Mouse (Mus musculus) myocyte (in vitro differentiated cells): ENCODE data around the gene Npepps.
"Not testable (repeated sequence)": the region's sequence is repeated elsewhere in the genome, so short reads cannot be mapped to it uniquely, and the experiment has no call there.

Source experiments
- REST ChIP-seq: IDR thresholded peaks from one replicate; pipeline ENCODE4 v1.6.1; 2011; ENCODE audit warnings: mild to moderate bottlenecking, control low read depth, moderate library complexity; ENCODE audit not compliant: insufficient read depth, insufficient read length
- TCF12 ChIP-seq: IDR thresholded peaks from one replicate; pipeline ENCODE4 v1.6.1; 2011; ENCODE audit warnings: mild to moderate bottlenecking, control low read depth; ENCODE audit not compliant: poor library complexity, insufficient read depth, severe bottlenecking

DNA sequence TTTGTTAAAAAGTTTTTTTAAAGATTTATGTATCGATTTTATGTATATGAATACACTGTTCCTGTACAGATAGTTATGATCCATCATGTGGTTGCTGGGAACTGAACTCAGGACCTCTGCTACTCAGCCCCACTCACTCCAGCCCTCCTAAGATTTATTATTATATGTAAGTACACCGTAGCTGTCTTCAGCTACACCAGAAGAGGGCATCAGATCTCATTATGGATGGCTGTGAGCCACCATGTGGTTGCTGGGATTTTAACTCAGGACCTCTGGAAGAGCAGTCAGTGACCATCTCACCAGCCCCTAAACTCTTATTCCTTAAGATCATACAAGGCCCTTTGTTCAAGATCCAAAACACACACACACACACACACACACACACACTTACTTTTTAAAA is 10.4 kb downstream of the Npepps start:
- not testable (repeated sequence) for TF ChIP-seq TCF12, REST
